Mouse (Mus musculus) macrophage (primary cell): Measurements from ENCODE around the gene Cdh8. TPM values are rescaled to one million over a fixed set of nuclear protein-coding genes. Genes with fewer than 3 reads are reported as not detected.

ENCODE experiments used
- H3K27ac ChIP-seq: fragments of 350-480 bp; formaldehyde crosslinking; 2 replicates; pipeline ENCODE4 v1.9.0; 2021
- H3K36me3 ChIP-seq: fragments of 350-480 bp; formaldehyde crosslinking; 2 replicates; pipeline ENCODE4 v1.9.0; 2021; ENCODE audit errors: inconsistent target
- H3K4me3 ChIP-seq: fragments of 350-480 bp; formaldehyde crosslinking; 2 replicates; pipeline ENCODE4 v1.9.0; 2021; ENCODE audit errors: inconsistent target
- H3K79me2 ChIP-seq: fragments of 350-480 bp; formaldehyde crosslinking; 2 replicates; pipeline ENCODE4 v1.9.0; 2021; ENCODE audit errors: inconsistent target
- WGBS: methylation state at CpG from one replicate; pipeline ENCODE4 v1.1.7; 2026; ENCODE audit warnings: inconsistent platforms; ENCODE audit not compliant: missing documents; 5-methylcytosine and 5-hydroxymethylcytosine counted together
- polyA plus RNA-seq: library from polyadenylated mRNA; stranded (reverse); fragments of 250-400 nt; gene quantifications from 3 replicates; pipeline ENCODE4 v1.2.4, GENCODE M21; 2018; ENCODE audit warnings: inconsistent platforms

The Cdh8 gene
- polyA plus RNA-seq, 1 experiment from 2014 or later, result not detected

- Histone ChIP-seq H3K79me2 (no peaks in the 10 kb centered on the region), H3K4me3 (no peak overlapping the region), H3K36me3 (no peaks in the 10 kb centered on the region), H3K27ac (no peak overlapping the region)
- WGBS, result 50% methylated on average over 1 of the region's 1 CpGs
These were observed 63.0 kb downstream of the Cdh8 start for GRCm38 (mm10) chr8:99353221-99353620.

GRCm38 (mm10) chr8:99349456-99349855 is 66.8 kb downstream of the Cdh8 start:
- H3K79me2 ChIP-seq, result no peaks in the 10 kb centered on the region
- no peak overlapping the region for H3K27ac ChIP-seq
- no peak overlapping the region for H3K4me3 ChIP-seq
- H3K36me3 ChIP-seq, result no peaks in the 10 kb centered on the region

- no peak overlapping the region for H3K27ac ChIP-seq
- no peaks in the 10 kb centered on the region for H3K79me2 ChIP-seq
- WGBS, result 86% methylated on average over 3 of the region's 3 CpGs
- no peak overlapping the region for H3K4me3 ChIP-seq
- no peaks in the 10 kb centered on the region for H3K36me3 ChIP-seq
These were observed 67.7 kb downstream of the Cdh8 start for GRCm38 (mm10) chr8:99348618-99349017.

GRCm38 (mm10) chr8:99339310-99339709 is 77.0 kb downstream of the Cdh8 start:
- H3K36me3 ChIP-seq, result no peaks in the 10 kb centered on the region
- no peak overlapping the region for H3K27ac ChIP-seq
- whole genome bisulfite sequencing, result 94% methylated on average over 1 of the region's 1 CpGs
- H3K79me2 ChIP-seq, result no peaks in the 10 kb centered on the region
- H3K4me3 ChIP-seq, result no peak overlapping the region

GRCm38 (mm10) chr8:99327559-99327958 is 88.7 kb downstream of the Cdh8 start:
- WGBS, result 88% methylated on average over 5 of the region's 5 CpGs
- no peaks in the 10 kb centered on the region for H3K36me3 ChIP-seq
- no peaks in the 10 kb centered on the region for H3K79me2 ChIP-seq
- H3K27ac ChIP-seq, result no peak overlapping the region
- no peak overlapping the region for H3K4me3 ChIP-seq

GRCm38 (mm10) chr8:99314561-99314960 is 101.7 kb downstream of the Cdh8 start:
- H3K79me2 ChIP-seq, result no peaks in the 10 kb centered on the region
- H3K36me3 ChIP-seq, result no peaks in the 10 kb centered on the region
- H3K4me3 ChIP-seq, result no peak overlapping the region
- 63% methylated on average over 2 of the region's 2 CpGs for WGBS
- no peak overlapping the region for H3K27ac ChIP-seq

- H3K36me3 ChIP-seq, result no peaks in the 10 kb centered on the region
- H3K79me2 ChIP-seq, result no peaks in the 10 kb centered on the region
- no peak overlapping the region for H3K4me3 ChIP-seq
- WGBS, result 91% methylated on average over 4 of the region's 4 CpGs
- no peak overlapping the region for H3K27ac ChIP-seq
These were observed 112.1 kb downstream of the Cdh8 start for GRCm38 (mm10) chr8:99304184-99304583.

GRCm38 (mm10) chr8:99290201-99290600 is 126.1 kb downstream of the Cdh8 start:
- no peaks in the 10 kb centered on the region for H3K36me3 ChIP-seq
- no peak overlapping the region for H3K4me3 ChIP-seq
- 82% methylated on average over 1 of the region's 1 CpGs for WGBS
- H3K79me2 ChIP-seq, result no peaks in the 10 kb centered on the region
- H3K27ac ChIP-seq, result no peak overlapping the region

GRCm38 (mm10) chr8:99285103-99285502 is 131.2 kb downstream of the Cdh8 start:
- WGBS, result 100% methylated on average over 1 of the region's 1 CpGs
- Histone ChIP-seq H3K79me2 (no peaks in the 10 kb centered on the region), H3K36me3 (no peaks in the 10 kb centered on the region), H3K27ac (no peak overlapping the region), H3K4me3 (no peak overlapping the region)

GRCm38 (mm10) chr8:99280375-99280774 is 135.9 kb downstream of the Cdh8 start:
- no peak overlapping the region for H3K27ac ChIP-seq
- H3K36me3 ChIP-seq, result no peaks in the 10 kb centered on the region
- no peaks in the 10 kb centered on the region for H3K79me2 ChIP-seq
- H3K4me3 ChIP-seq, result no peak overlapping the region

GRCm38 (mm10) chr8:99267133-99267532 is 149.1 kb downstream of the Cdh8 start:
- 82% methylated on average over 3 of the region's 3 CpGs for WGBS
- Histone ChIP-seq H3K36me3 (no peaks in the 10 kb centered on the region), H3K4me3 (no peak overlapping the region), H3K27ac (no peak overlapping the region), H3K79me2 (no peaks in the 10 kb centered on the region)

- Histone ChIP-seq H3K4me3 (no peak overlapping the region), H3K36me3 (no peaks in the 10 kb centered on the region), H3K27ac (no peak overlapping the region), H3K79me2 (no peaks in the 10 kb centered on the region)
- 86% methylated on average over 4 of the region's 4 CpGs for WGBS
These were observed 181.9 kb downstream of the Cdh8 start for GRCm38 (mm10) chr8:99234372-99234771.

GRCm38 (mm10) chr8:99223697-99224096 is 192.6 kb downstream of the Cdh8 start:
- no peaks in the 10 kb centered on the region for H3K79me2 ChIP-seq
- no peaks in the 10 kb centered on the region for H3K36me3 ChIP-seq
- H3K4me3 ChIP-seq, result no peak overlapping the region
- no peak overlapping the region for H3K27ac ChIP-seq
- WGBS, result 67% methylated on average over 6 of the region's 6 CpGs

GRCm38 (mm10) chr8:99205194-99205593 is 211.1 kb downstream of the Cdh8 start:
- Histone ChIP-seq H3K27ac (no peak overlapping the region), H3K79me2 (no peaks in the 10 kb centered on the region), H3K36me3 (no peaks in the 10 kb centered on the region), H3K4me3 (no peak overlapping the region)
- WGBS, result 78% methylated on average over 7 of the region's 7 CpGs

GRCm38 (mm10) chr8:99190643-99191042 is 225.6 kb downstream of the Cdh8 start:
- H3K4me3 ChIP-seq, result no peak overlapping the region
- H3K36me3 ChIP-seq, result no peaks in the 10 kb centered on the region
- no peaks in the 10 kb centered on the region for H3K79me2 ChIP-seq
- 69% methylated on average over 2 of the region's 2 CpGs for WGBS
- H3K27ac ChIP-seq, result no peak overlapping the region

GRCm38 (mm10) chr8:99186879-99187278 is 229.4 kb downstream of the Cdh8 start:
- no peaks in the 10 kb centered on the region for H3K36me3 ChIP-seq

More at GRCm38 (mm10) chr8:99186879-99187278, 229.4 kb downstream of the Cdh8 start:
- no peak overlapping the region for H3K27ac ChIP-seq
- no peak overlapping the region for H3K4me3 ChIP-seq
- H3K79me2 ChIP-seq, result no peaks in the 10 kb centered on the region
- WGBS, result 95% methylated on average over 5 of the region's 5 CpGs
